Mouse (Mus musculus) embryo, embryonic 10 days (tissue): Measurements from ENCODE around the gene Dbr1.
"Not testable (repeated sequence)": the region's sequence is repeated elsewhere in the genome, so short reads cannot be mapped to it uniquely, and the experiment has no call there.

Experiments used
- DNase-seq: peaks from one replicate; pipeline ENCODE4 v3.0.0-alpha.2; 2015; ENCODE audit warnings: low spot score

Dbr1 gene

DNA sequence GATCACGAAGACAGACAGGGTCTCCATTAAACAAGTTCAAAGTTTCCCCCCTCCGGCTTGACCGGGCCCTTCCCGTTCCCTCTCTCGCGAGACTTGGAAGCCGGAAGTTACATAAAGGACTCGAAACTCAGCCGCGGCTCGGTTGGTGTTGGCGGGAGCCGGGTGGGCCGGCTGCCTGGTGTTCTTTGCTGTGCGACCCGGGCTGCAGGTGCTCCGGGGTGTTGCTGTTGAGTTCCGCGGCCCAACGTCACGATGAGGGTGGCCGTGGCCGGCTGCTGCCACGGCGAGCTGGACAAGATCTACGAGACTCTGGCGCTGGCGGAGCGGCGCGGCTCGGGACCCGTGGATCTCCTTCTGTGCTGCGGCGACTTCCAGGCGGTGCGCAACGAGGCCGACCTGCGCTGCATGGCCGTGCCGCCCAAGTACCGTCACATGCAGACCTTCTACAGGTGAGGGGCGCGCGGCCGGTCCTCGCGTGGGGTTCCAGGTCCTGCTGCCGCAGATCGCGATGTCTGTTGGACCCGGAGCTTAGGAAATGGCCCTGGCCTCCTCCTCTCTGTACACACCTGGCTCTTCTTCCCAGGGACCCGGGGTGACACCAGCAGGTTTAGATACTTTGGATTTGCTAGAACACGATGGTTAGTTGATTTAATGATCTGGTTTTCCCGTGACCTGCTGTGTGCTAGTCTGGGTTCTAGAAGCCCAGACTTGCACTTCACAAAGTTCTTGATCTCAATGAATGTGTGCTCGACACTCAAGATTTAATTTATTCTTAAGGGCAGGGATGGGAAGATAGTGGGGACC, at the start of gene Dbr1:
Gene Dbr1, plus strand, starts transcription at position 123 of the 804 bp plus-strand sequence.
- peak; percentile 95 for DNase-seq

DNA sequence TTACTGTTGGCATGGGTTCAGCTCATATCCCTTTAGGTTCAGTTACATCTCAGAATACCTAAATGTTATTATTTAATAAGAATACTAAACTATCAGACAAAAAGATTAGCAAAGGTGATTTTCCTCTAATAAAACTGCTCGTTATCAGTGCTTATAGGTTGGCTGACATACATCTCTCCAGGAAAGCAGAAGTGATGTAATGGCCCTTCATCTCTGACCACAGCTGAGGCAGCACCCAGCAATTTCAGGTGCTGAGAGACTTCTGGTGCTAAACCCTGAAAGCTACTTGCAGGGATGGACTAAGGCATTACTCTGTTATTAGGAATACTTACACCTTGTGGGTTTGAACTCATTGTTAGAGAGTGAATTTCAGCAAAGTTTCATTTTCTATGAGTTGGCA, 43.7 kb upstream of the Dbr1 start:
- no peak for DNase-seq

GRCm38 (mm10) chr9:99546259-99546658, 29.3 kb upstream of the Dbr1 start:
- DNase-seq: no peak

GRCm38 (mm10) chr9:99552068-99552467, 23.5 kb upstream of the Dbr1 start:
- DNase-seq: no peak

DNA sequence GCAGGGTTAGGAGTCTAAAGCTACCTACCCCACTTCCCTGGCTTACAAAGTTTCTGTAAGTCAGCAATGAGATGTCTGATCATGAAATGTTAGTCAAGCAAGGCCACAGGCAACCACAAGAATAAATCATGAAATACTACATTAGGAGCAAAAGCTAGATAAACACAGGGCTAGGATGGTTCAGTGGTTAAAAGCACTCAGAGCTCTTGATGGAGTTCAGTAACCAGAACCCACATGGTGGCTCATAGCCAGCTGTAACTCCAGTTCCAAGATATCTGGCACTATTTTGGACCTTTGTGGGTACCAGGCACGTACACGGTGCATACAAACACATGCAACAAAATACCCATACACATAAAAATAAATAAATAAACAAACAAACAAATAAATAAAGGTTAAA, 22.6 kb upstream of the Dbr1 start:
- no peak for DNase-seq

DNA sequence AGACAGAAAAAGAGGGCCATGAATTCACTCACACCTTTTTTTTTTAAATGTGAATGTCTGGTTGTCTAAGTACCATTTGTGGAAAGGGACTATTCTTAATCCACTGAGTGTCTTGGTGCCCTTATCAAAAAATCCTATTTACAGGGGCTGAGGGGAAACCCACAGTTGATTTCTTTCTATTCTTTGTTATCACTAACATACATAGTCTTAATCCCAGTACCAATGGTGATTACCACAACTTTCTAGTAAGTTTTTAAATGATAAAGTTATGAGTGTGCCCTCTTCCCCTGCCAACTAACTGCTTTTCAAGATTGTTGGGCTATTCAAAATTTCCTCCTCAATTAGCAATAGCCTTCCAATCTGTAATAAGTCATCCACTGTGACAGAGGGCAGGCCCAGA, 21.5 kb upstream of the Dbr1 start:
- no peak for DNase-seq

DNA sequence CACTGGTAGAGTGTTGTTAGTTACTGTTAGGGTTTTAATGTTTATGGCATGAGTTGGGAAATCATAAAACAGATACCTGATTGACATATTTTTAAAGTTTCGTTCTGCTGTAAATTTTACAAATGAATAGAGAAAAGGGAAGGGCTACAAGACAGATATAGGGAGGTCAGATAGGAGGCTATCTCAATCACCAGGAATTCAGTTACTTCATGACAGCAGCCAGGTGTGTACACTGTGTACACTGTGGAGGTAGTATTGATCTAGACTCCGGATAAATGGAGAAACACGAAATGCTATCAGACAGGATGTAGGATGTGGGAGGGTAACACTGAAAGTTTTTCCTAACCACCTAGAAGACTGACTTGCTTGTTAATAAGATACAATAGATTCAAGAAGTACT, 20.3 kb upstream of the Dbr1 start:
- DNase-seq: no peak

GRCm38 (mm10) chr9:99557580-99558300, 17.9 kb upstream of the Dbr1 start:
- no peak for DNase-seq

DNA sequence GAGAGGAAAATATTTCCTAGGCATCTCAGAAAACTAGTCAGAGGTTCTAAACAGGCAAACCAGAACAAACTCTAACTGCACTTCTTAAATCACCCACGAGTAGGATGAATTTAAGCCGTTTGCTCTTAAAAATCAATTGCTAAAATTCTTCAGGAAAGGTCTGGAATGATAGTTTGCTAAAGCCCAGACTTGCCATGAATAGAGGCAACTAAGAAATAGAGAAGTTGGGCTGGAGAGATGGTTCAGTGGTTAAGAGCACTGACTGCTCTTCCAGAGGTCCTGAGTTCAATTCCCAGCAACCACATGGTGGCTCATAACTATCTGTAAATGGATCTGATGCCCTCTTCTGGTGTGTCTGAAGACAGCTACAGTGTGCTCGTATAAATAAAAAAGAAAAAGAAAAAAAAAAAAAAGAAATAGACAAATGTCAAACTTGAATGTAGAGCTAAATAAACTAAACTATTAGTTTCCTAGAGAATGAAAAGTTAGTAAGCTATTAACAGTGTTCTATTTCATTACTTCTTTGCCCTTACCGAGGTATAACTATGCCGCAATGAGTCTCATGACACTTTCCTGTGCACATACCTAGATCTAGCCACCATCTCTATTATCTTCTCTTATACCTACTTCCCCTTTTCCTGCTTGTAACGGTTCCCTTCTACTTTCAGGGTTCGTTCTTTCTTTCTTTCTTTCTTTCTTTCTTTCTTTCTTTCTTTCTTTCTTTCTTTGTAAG, 16.6 kb upstream of the Dbr1 start:
- DNase-seq: no peak

GRCm38 (mm10) chr9:99559557-99559904, 16.1 kb upstream of the Dbr1 start:
- no peak for DNase-seq

DNA sequence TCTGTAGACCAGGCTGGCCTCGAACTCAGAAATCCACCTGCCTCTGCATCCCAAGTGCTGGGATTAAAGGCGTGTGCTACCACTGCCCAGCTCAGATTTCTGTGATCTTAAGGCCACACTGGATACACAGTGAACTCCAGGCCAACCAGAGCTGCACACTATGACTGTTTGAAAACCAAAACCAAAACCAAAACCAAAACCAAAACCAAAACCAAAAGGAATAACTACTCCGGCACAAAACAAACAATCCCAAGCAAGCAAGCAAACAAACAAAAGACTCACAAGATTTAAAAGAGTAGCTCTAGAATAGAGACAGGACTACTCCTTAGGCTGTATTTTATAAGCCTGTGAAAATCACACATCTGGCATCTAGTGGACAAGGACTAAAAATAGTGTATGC, 15.2 kb upstream of the Dbr1 start:
- no peak for DNase-seq

GRCm38 (mm10) chr9:99563714-99564113, 11.9 kb upstream of the Dbr1 start:
- peak; percentile 82 for DNase-seq

- DNase-seq: peak; percentile 35
Observed at GRCm38 (mm10) chr9:99568023-99568346, 7.6 kb upstream of the Dbr1 start.

- peak; percentile 91 for DNase-seq
Observed at GRCm38 (mm10) chr9:99568347-99569070, 7.1 kb upstream of the Dbr1 start, which contains the start of gene Armc8. Gene Armc8 (minus strand): TSS chr9:99568899.

DNA sequence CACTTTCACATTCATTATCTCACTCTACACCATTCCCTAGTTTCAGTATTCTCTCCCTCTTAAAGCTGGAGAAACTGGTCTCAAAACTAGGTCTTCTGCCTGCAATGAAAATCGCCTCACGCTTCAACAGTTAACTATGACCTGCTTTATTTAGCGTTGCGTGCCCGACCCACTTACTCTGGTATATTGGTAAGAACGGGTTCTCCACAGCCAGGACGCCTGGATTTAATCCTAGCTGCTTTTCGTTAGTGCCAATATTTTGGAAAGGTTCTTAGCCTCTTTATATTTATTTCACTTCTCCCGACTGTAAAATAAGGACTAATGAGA, 6.6 kb upstream of the Dbr1 start:
- DNase-seq: peak; percentile 63

DNA sequence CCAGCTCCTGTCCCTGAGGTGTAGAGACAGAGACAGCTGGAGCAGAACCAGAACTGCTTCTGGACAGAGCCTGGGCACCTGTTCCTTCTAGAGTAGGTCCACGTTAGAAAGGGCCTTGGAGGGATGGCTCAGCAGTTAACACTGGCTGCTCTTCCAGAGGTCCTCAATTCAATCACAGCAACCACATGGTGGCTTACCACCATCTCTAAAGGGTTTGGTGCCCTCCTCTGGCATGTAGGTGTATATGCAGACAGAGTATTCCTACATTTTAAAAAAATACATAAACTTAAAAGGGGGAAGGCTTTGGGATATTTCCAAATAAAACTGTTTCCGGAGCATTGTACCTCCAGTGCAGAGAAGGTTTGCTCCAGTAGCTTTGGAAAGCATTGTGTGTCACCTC, 5.1 kb downstream of the Dbr1 start:
- DNase-seq: peak; percentile 74

- DNase-seq: peak; percentile 75
Observed at GRCm38 (mm10) chr9:99587505-99588202, 12.1 kb downstream of the Dbr1 start.

DNA sequence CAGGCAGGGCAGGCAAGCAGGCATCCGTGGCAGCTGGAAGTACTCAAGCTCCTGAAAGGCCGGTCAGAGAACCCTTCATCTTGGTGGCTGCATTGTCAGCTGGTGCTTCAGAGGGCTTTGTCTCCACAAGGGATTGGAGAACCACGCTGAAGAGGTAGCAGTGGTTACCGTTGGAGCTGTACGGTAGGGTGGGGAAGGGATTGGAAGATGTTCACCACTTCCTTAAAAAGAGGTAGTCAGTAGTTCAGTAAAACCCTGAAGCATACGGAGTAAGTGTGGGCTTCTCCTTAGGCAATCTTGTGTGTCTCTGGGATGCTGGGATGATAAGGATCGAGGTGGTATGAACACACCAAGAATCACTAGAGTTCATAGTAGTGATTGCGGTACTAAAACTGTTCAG, 15.5 kb downstream of the Dbr1 start:
- no peak for DNase-seq

GRCm38 (mm10) chr9:99599127-99599526, 23.5 kb downstream of the Dbr1 start:
- DNase-seq: not testable (repeated sequence)

GRCm38 (mm10) chr9:99603566-99603965, 28.0 kb downstream of the Dbr1 start:
- DNase-seq: no peak

DNA sequence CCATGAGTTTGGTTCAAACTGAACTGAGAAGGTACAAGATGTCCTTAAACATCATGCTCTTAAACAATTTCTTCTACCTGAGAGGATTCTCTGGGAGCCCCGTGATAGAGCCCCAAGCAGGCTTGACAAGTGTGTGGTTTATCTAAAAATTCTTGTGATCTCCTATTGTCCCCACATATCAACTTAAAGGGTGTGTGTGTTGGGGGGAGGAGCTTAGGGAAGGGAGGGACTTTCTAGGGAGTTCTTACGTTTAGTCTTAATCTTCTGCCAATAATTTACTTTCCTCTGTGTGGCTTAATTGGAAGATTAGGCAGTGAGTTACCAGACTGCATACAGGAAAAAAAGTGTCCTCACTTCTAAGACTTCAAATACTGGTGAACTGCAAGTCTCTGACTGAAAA, 36.6 kb downstream of the Dbr1 start, which contains the start of gene A4gnt:
Gene A4gnt, plus strand, starts transcription at position 301 of the 400 bp plus-strand sequence.
- no peak for DNase-seq

DNA sequence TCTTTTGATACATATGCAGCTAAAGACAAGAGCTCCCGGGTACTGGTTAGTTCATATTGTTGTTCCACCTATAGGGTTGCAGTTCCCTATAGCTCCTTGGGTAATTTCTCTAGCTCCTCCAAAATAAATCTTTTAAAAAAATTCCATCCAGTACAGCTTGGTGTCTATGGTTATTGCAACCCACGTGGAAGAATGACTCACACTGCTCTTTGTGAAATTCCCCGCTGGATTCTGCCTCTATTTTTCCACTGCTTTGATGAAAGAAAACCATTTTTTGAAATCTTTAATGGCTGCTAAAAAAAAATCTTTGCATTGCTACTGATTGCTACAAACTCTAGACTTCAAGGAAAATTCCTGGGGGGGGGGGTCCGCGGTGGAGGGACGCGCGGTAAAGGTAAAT, 44.1 kb downstream of the Dbr1 start:
- DNase-seq: no peak
